Mouse (Mus musculus) CH12.LX (cell line): Measurements from ENCODE around the gene Dcxr. TPM values are rescaled to one million over a fixed set of nuclear protein-coding genes. Genes with fewer than 3 reads are reported as not detected.

Source experiments
- DNase-seq: peaks from one replicate; pipeline ENCODE4 v3.0.0-alpha.2; 2013; ENCODE audit errors: extremely low read depth
- H3K27ac ChIP-seq: 2 replicates; pipeline ENCODE4 v1.5.1; 2012; ENCODE audit warnings: low read depth, mild to moderate bottlenecking, control low read depth, moderate library complexity; ENCODE audit not compliant: insufficient read depth
- H3K27me3 ChIP-seq: replicated peaks from 2 replicates; pipeline ENCODE3; 2012; ENCODE audit warnings: inconsistent platforms
- H3K36me3 ChIP-seq, 2 experiments: replicated peaks in 1 of 2; 2 replicates each; pipeline versions ENCODE3 to v1.6.1; 2012; ENCODE audit warnings: inconsistent platforms in 1 of 2, low read length in 1 of 2, mild to moderate bottlenecking in 1 of 2, mixed read lengths in 1 of 2, moderate library complexity in 1 of 2; ENCODE audit not compliant: control insufficient read depth in 1 of 2, insufficient read depth in 1 of 2
- H3K4me1 ChIP-seq, 2 experiments: 2 replicates each; pipeline ENCODE4 v1.6.1; 2012; ENCODE audit warnings: inconsistent platforms in 1 of 2, moderate library complexity in 1 of 2; ENCODE audit not compliant: insufficient read depth in 2 of 2, control insufficient read depth in 1 of 2
- H3K4me2 ChIP-seq: 2 replicates; pipeline ENCODE4 v1.6.1; 2012; ENCODE audit warnings: low read depth, mild to moderate bottlenecking, control low read depth; ENCODE audit not compliant: poor library complexity, insufficient read depth, severe bottlenecking
- H3K4me3 ChIP-seq, 3 experiments: fragments of 150-350 bp in 1 of 3; sonication (generic) in 1 of 3; replicated peaks in 1 of 3; 2 replicates each; pipeline versions ENCODE3 to v1.5.1; 2011 to 2012; ENCODE audit warnings: low read depth in 2 of 3, low read length in 2 of 3, mild to moderate bottlenecking in 2 of 3, moderate library complexity in 2 of 3, control low read depth in 1 of 3, improper control_type of control experiment in 1 of 3, inconsistent platforms in 1 of 3, mixed read lengths in 1 of 3; ENCODE audit not compliant: poor library complexity in 1 of 3
- H3K79me2 ChIP-seq: replicated peaks from 2 replicates; pipeline ENCODE4 v1.6.1; 2012; ENCODE audit warnings: mild to moderate bottlenecking, moderate library complexity; ENCODE audit not compliant: control insufficient read depth, poor library complexity, insufficient read depth, severe bottlenecking; ENCODE audit errors: extremely low read depth
- H3K9ac ChIP-seq: 2 replicates; pipeline ENCODE4 v1.6.1; 2012; ENCODE audit warnings: low read depth, mild to moderate bottlenecking, control low read depth, moderate library complexity; ENCODE audit not compliant: insufficient read depth
- H3K9me3 ChIP-seq: replicated peaks from 2 replicates; pipeline ENCODE3; 2012; ENCODE audit warnings: low read length, inconsistent platforms, mixed read lengths
- ELF1 ChIP-seq: IDR thresholded peaks from 2 replicates; pipeline ENCODE4 v1.6.1; 2014; ENCODE audit warnings: low read depth, mild to moderate bottlenecking, inconsistent platforms, low read length, improper control_type of control experiment
- EP300 ChIP-seq: IDR thresholded peaks from 2 replicates; pipeline ENCODE4 v1.6.1; 2011; ENCODE audit warnings: low read length, improper control_type of control experiment
- JUN ChIP-seq: IDR thresholded peaks from 2 replicates; pipeline ENCODE4 v1.6.1; 2011; ENCODE audit warnings: low read depth, mild to moderate bottlenecking, low read length, improper control_type of control experiment, moderate library complexity; ENCODE audit not compliant: insufficient read depth
- MAX ChIP-seq: IDR thresholded peaks from 2 replicates; pipeline ENCODE4 v1.6.1; 2011; ENCODE audit warnings: low read length, improper control_type of control experiment
- MYC ChIP-seq: IDR thresholded peaks from 2 replicates; pipeline ENCODE4 v1.6.1; 2011; ENCODE audit warnings: low read depth, mild to moderate bottlenecking, improper control_type of control experiment, low read length
- NRF1 ChIP-seq: IDR thresholded peaks from 2 replicates; pipeline ENCODE4 v1.6.1; 2014; ENCODE audit warnings: low read depth, mild to moderate bottlenecking, inconsistent platforms, low read length, improper control_type of control experiment, moderate library complexity
- POLR2A ChIP-seq: IDR thresholded peaks from 2 replicates; pipeline ENCODE4 v1.6.1; 2011; ENCODE audit warnings: low read depth, mild to moderate bottlenecking, improper control_type of control experiment, low read length
- SIN3A ChIP-seq: IDR thresholded peaks from 2 replicates; pipeline ENCODE4 v1.6.1; 2012; ENCODE audit warnings: low read length, improper control_type of control experiment, inconsistent platforms
- SMC3 ChIP-seq: IDR thresholded peaks from 2 replicates; pipeline ENCODE4 v1.6.1; 2011; ENCODE audit warnings: low read depth, low read length, improper control_type of control experiment
- USF1 ChIP-seq: IDR thresholded peaks from 2 replicates; pipeline ENCODE4 v1.6.1; 2014; ENCODE audit warnings: low read depth, mild to moderate bottlenecking, inconsistent platforms, low read length, improper control_type of control experiment
- dilution Hi-C: fragments of 300-500 bp; cut with MboI; formaldehyde crosslinking; loops from 2 replicates; pipeline ENCODE4 v1.14.3; 2020; ENCODE audit warnings: low sequenced_read_pairs; ENCODE audit not compliant: extremely low pct_unique_long_range_greater_than_20kb, extremely low pct_ligation_motif_present
- in situ Hi-C: fragments of 300-500 bp; cut with MboI; formaldehyde crosslinking; loops from 3 replicates; pipeline ENCODE4 v1.14.3; 2019; ENCODE audit warnings: low sequenced_read_pairs, low pct_ligation_motif_present, low pct_unique_long_range_greater_than_20kb, mixed read lengths
- polyA plus RNA-seq: library from polyadenylated mRNA; unstranded; fragments of >175 nt; gene quantifications from 2 replicates; pipeline ENCODE4 v1.2.1, GENCODE M21; 2012; ENCODE audit warnings: low read depth; ENCODE audit not compliant: insufficient read length
- total RNA-seq, 2 experiments: library from RNA; depleted of rRNA; stranded (reverse); fragments of 300-350 nt in 1 of 2; fragments of >200 nt in 1 of 2; gene quantifications; 2 replicates each; pipeline ENCODE4 v1.2.3; 2012 to 2014

The Dcxr gene
- total and polyA plus RNA-seq, 3 experiments, result 23.3 to 74.7 (median 24.1) TPM

DNA sequence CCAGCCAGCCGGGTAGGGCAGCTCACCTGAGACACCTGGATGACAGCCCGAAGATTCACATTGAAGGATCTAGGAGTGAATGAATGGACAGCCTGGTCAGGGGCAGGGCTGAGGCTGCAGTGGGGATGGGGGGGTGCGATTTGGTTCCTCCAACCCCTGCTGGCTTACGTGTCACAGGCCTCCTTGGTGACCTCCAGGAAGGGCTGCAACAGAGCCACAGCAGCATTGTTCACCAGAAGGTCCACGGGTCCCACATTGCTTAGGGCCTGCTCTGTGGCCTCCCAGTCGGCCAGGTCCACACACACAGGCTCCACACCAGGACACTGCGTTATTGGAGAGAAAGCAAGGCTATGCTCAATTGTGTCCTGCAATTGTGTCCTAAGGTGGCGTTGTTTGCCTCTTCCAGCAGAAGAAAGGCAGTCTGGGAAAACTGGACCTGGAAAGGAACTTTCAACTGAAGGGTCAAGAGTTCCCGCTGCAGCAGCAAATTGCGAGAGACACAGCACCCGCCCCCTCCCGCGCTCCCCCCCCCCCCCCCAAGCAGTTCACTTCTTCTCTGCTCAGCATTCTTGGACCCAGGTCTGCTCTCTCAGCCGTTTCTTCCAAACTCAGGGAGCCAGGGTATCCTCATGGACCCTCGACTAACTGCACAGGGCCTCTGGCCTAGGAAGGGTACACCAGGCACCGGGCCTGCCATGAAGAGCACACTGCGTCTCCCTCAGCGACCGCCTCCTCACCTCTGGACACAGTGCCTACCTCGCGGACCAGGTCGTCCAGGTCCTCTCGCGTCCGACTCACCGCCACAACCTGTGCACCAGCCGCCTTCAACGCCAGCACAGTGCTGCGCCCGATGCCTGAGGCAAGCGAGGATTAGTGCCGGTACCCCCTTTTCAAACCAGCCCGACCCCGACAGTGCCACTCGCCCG, 575 bp downstream of the Dcxr start:
- in situ Hi-C loops, result loop anchor here (5.0 kb wide), 1 partner anchor 41 kb away; no protein-coding TSS in a partner anchor
- TF ChIP-seq MYC (no peak), NRF1 (no peak), JUN (no peak), ELF1 (no peak), MAX (no peak), EP300 (no peak)
- TF ChIP-seq, all 38 proteins: peak for 0
- Histone ChIP-seq H3K27me3 (peaks cover 28% of the 10 kb centered on the region), H3K4me1 (peaks cover 8 to 11% of the 10 kb centered on the region in 2 experiments), H3K27ac (no peak overlapping the region), H3K4me3 (peak overlapping the region; percentile 67 to 93 (median 76)), H3K9ac (peak overlapping the region; percentile 34), H3K4me2 (peak overlapping the region; percentile 53), H3K9me3 (no peaks in the 10 kb centered on the region), H3K79me2 (no peaks in the 10 kb centered on the region), H3K36me3 (peaks cover 19 to 42% of the 10 kb centered on the region in 2 experiments)
- no peak for DNase-seq
- dilution Hi-C loops, result no loop called here

- Histone ChIP-seq H3K4me3 (no peak overlapping the region), H3K36me3 (peaks cover 46 to 71% of the 10 kb centered on the region in 2 experiments), H3K79me2 (no peaks in the 10 kb centered on the region), H3K4me2 (no peak overlapping the region), H3K4me1 (peaks cover 5% of the 10 kb centered on the region in 2 experiments), H3K9ac (no peak overlapping the region), H3K27ac (no peak overlapping the region), H3K27me3 (peaks cover 8% of the 10 kb centered on the region), H3K9me3 (peaks cover 7% of the 10 kb centered on the region)
- in situ Hi-C loops, result no loop called here
- dilution Hi-C loops, result no loop called here
- no peak for DNase-seq
- TF ChIP-seq NRF1 (no peak), USF1 (no peak)
Observed at GRCm38 (mm10) chr11:120723509-120723908, 3.6 kb downstream of the Dcxr start.

DNA sequence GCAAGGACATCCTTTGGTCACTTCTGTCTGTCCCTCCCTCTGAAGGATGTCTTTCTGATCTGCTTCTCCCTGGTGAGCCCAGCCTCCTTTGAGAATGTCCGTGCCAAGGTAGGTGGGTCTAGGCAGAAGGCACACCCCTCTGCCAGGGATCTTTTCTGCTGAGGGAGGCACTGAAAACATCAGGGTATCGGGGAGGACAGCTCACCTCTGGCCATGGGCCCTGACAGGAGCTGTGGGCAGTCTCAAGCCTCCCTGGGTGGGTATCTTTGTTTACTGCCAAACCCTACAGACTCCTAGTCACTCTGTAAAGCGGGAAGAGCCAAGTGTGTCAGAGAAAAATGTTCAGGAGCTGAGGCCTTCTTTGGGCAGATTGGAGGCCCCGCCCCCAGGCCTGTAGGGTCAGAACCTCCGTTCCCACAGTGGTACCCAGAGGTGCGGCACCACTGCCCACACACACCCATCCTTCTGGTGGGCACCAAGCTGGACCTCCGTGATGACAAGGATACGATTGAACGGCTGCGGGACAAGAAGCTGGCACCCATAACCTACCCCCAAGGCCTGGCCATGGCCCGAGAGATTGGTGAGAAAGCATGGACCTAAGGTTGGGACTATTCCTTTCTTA, 4.2 kb downstream of the Dcxr start:
- Histone ChIP-seq H3K4me3 (no peak overlapping the region), H3K9ac (no peak overlapping the region), H3K27me3 (peaks cover 2% of the 10 kb centered on the region), H3K9me3 (peaks cover 7% of the 10 kb centered on the region), H3K36me3 (peaks cover 52 to 78% of the 10 kb centered on the region in 2 experiments), H3K27ac (no peak overlapping the region), H3K79me2 (no peaks in the 10 kb centered on the region), H3K4me1 (peaks cover 5% of the 10 kb centered on the region in 2 experiments), H3K4me2 (no peak overlapping the region)
- in situ Hi-C loops, result no loop called here
- TF ChIP-seq EP300 (no peak), SIN3A (no peak), SMC3 (no peak), POLR2A (peak; percentile 20; the same call in 1 of the 2 replicates)
- no peak for DNase-seq
- dilution Hi-C loops, result no loop called here
